Mouse (Mus musculus) cerebellum, postnatal 10 days (tissue): ENCODE data around the gene Tctn1.
"Not testable (repeated sequence)": the region's sequence is repeated elsewhere in the genome, so short reads cannot be mapped to it uniquely, and the experiment has no call there.

Experiments used
- DNase-seq, 2 experiments: peaks; one replicate each; pipeline ENCODE4 v3.0.0; 2021; ENCODE audit warnings: mixed read lengths in 2 of 2

Tctn1 gene

DNA sequence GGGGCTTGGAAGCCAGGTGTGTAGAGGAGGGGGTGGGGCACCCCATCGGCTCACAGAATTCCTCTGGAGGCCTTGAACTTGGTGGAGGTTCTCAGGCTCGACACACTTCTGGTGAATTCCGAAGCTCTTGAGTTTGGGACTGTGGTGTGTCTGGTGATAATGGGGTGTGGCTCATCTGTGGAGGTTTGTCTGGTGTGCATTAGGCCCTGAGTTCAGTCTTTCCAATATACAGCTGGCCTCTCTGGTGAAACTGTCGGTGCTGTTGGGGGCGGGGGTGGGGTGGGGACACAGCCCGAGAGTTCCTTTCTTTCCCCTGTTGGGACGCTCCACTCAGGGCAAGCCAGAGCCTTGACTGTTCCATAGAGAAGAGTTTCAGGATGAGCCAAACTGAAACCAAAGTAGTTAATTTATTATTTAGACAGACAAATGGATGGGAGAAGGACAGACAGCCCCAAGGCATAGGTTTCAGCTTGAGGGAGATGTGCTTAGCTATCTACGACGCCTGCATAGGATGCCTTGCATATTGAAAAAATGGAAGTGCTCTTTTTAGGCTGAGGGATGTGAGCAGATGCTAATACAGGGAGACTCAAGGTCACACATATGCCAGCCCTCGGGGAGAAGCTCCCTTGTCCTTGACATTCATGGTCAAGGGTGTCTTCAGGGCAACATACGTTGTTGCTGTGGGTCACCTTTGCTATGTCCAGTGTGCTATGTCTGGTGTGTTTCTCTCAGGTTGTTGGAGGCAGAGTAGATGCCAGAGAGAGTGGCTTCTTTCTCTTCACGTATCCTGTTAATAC, 46.0 kb downstream of the Tctn1 start:
- DNase-seq: no peak

DNA sequence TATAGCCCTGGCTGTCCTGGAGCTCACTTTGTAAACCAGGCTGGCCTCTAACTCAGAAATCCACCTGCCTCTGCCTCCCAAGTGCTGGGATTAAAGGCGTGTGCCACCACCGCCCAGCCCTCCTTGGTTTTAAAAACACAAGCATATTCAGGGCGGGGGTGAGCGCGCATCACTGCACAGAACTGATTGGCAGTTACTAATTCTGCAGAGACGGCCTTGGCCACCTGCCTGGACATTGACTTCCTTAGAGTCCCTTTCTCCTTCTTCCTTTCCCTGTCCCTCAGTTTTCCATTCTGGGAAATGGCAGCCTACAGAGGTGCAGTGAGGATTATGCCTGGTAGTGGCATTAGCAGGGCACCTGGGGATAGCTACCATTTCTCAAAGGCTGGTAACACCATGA, 46.6 kb downstream of the Tctn1 start:
- DNase-seq: no peak

DNA sequence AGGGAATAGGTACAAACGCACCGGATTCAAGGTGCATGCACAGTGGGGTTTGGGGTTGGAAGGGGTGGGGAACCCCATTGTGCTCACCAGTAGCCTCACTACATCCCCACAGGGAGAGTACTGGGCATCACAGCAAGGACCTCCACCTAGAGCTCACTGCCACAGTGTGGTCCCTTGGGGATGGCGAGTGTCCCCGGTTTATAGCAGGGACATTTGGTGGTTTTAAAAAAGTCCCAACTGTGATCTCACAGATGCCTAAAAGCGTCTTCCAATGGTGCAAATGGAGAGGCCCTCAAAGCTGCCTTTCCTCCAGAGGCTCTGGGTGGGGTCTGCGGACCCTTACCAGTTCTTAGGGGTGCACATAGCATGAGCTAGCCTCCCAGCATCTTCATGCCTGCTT, 50.4 kb downstream of the Tctn1 start:
- no peak for DNase-seq

DNA sequence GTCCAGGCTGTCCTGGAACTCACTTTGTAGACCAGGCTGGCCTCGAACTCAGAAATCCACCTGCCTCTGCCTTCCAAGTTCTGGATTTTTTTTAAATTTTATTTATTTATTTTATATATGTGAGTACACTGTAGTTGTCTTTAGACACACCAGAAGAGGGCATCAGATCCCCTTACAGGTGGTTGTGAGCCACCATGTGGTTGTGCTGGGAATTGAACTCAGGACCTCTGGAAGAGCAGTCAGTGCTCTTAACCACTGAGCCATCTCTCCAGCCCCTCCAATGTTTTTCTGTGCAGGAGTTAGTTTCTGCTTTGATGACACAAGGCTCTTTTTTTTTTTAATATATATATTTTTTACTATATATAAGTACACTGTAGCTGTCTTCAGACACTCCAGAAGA, 51.4 kb downstream of the Tctn1 start:
- not testable (repeated sequence) for DNase-seq

DNA sequence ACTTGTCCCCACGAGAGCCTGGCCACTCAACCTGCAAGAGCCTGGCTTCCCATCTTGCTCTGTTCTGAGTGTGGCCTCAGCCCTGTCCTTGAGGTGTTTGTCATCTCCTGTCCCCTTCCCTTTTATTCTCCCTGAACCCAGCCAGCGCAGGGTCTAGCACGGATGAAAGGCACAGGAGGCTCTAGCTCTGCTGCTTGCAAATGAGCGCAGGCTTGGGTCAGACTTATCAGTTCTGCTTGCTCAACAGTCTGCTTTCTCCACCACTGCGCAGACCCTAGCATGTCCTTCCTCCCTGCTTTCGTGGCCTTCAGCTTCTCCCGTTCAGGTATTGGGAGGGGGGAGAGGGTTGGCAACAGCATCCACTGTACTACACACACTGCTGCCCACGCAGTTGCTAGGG, 52.1 kb downstream of the Tctn1 start:
- no peak for DNase-seq

DNA sequence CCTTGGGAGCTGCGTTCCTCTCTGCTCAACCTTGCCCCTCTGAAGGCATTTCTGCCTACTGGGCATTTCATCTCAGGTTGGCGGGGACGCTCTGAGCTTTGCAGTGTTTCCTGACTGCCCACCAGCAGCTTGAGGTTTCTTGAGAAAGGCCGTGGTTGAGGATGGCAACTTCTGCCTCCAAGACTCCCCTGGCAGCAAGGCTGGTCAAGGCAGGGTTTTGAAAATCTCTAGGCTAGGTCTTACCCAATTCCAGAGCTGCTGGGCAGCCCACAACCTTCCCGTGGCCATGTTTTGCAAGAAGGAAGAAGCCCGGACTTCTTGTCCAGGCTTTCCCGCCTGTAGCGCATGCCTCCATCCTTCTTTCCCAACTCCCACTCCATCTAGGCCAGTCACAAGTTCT, 53.4 kb downstream of the Tctn1 start:
- DNase-seq: no peak

DNA sequence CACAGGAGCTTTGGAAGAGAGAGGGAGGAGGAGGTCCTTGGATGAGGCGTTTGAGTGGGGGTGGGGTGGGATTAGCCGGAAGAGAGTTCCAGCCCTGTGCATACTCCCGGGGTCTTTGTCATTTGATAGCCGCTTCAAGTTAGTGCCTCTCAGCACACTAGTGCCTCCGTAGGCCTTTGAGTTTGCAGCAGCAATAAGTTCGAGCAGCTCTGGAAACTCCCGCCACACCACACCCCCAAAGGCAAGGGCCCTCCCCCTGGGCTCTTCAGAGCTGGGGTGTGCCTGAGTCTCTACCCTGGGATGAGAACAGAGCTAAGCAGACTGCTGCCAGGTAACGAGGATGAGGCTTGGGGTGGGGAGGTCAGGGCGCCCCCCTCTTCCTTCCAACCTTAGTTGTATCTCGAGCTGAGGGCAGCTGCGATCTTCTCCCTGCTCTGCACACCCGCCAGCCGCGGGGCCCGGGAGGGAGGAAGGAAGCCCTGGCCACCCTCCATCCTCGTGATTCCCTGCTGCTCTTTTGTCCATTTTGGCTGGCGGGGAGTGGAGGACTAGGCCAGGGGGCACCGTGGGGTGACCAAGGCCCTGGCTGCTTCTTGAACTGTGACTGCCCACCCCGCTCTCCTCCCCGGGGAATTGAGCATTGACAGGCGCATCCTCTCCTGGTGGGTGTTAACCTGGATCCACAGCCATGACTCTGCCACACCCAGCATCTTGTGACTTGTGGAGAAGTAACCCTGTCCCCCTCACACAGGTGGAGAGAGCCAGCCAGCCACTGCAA, 54.5 kb downstream of the Tctn1 start:
- peak in 1 of 2 experiments; percentile 26 for DNase-seq

DNA sequence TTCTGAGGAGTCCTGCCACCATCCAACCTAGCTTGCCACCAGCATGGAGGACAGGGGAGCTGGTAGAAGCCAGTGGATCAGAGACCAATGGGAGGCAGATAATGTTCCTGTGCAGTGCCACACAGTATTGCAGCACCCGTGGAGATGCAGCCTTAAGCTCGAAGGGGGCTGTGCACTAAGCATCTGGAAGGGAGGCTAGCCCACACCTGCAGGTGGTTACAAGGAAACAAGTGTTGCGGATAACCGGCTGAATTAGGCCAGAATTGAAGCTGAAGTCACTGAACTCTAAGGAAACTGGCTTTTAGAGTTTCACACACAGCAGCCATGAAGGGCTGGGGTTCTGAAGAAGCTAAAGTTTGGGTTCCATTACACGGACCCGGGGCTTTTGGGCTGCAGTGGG, 55.4 kb downstream of the Tctn1 start:
- no peak for DNase-seq

DNA sequence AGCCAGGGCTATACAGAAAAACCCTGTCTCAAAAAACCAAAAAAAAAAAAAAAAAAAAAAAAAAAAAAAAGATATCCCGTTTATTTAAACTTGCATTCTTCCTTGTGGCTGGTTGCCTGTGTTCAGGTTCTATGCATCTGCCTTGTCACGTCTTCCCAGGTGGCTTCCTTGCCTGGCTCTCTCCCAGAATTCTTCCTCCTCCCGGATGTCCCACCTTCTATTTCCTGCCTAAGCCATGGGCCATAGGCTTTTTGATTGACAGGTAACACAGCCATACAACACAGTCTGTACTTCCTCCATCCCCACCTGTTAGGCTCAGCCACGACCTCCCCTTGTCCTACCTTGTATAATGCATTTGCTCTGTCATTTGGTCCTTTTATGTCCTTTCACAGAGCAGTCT, 57.8 kb downstream of the Tctn1 start, which contains the start of gene Hvcn1:
Gene Hvcn1, plus strand, starts transcription at position 330 of the 400 bp plus-strand sequence.
- no peak for DNase-seq

DNA sequence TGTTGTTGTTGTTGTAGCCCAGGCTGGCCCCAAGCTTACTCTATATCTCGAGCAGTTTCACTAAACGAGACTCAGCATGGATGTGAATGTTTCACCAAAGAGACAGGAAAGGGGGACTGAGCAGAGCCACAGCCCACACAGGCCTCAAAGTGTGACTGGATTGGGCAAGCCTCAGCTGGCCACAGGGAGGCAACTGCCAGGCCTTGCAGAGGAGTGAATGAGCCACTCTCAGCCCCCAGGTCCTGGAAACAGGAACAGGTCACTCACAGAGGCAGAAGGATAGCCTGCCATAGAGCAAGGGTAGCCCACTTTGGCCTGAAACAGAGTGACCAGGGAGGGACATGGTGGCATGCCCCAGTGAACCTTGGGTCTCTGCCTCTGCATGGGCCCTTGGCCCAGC, 60.1 kb downstream of the Tctn1 start:
- no peak for DNase-seq

DNA sequence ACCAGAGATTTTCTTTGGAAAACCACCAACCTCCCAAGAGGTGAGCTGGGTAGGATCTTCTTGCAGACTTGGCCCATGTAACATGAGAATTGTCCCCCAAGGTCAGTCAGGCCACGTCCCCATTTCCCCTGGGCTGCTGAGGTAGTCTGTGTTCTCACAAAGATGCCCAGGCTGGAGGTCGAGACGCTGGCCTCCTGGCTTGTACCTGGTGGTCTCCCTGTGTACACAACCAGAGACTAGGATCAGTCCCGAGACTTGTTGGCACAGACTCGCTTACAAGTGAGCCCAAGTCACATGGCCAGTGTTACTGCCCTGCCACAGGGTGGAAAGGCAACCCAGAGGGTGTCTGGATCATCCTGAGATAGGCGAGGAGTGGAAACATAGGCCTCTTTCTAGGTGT, 62.4 kb downstream of the Tctn1 start:
- no peak for DNase-seq

DNA sequence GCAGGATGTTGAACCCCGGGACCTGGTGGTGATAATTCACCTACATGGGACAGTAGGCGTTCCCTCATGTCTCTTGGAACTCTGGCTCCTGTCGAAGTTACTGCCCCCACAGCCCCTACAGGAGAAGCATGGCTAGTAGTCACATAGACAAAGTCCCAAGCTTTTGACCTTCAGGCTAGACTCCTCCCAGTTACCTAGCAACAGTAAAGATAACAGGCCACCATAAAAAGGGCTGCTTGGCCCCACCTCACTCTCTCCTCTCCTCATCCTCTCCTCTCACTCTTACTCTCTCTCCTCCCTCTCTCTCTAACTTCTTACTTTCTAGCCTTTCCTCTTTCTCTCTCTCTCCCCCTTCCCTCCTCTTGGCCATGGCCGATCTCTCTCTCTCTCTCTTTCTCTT, 63.4 kb downstream of the Tctn1 start:
- no peak for DNase-seq

DNA sequence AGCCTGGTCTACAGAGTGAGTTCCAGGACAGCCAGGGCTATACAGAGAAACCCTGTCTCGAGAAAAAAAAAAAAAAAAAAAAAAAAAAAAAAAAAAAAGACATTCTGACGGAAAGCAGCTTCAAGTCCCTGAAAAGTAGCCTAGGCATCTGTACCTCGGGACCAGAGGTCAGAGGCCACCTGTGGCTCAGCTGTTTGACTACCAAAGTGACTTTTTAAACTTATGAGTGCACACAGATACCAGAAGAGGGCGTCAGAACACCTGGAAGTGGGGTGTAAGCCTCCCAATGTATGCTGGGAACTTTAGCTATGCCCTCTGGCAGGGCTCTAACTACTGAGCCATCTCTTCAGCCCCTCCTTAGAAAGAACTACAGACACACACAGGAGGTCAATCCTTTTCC, 71.9 kb downstream of the Tctn1 start:
- no peak for DNase-seq

DNA sequence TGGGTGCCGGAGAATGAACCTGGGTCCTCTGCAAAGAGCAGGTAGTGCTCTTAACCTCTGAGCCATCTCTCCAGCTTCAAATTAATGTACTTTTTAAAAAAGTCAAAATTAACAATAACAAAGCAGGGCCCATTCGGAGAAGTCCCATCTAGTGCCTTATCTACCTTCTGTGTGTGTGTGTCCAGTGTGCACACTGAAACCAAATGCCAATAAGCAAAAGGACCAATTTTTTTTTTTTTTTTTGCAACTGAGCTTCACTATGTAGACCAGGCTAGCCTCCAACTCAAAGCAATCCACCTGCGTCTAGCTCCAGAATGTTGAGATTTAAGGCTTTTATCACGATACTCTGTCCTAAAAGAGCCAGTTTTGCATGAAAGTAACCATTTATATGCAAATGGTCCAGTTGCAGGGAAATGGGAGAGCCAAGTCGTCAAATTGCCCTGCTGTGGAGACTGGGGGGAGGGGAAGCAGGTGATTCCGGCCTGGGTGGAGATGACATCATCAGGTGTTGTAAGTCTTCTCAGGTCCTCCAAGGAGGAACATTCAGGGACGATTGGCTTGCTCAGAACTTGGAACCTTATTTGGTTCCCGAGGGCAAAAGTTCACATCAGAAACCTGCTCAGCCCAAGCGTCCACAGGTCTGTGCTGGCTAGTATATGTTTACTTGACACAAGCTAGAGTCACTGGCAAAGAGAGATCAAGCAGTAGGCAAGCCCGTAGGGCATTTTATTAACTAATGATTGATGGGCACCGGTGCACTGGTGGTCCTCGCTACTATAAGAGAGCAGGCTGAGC, 72.8 kb downstream of the Tctn1 start:
- DNase-seq: no peak

DNA sequence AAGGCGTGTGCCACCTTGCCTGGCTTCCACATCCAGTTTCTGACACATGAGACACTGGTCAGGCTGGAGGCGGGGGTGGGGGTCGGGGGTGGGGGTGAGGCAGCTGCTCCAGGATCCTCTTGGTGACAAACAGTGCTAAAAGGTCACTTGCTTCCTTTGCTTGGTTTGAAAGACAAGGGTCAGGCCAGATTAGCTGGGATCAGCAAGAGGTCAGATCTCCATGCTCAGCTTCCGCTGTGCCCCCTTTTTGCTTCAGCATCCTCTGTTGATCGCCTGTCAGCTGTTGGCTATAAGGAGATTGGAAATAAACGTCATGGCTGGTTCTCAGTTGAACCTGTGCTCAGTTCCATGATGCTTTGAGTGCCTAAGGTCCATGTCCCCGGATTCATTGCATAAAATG, 73.8 kb downstream of the Tctn1 start:
- no peak for DNase-seq

DNA sequence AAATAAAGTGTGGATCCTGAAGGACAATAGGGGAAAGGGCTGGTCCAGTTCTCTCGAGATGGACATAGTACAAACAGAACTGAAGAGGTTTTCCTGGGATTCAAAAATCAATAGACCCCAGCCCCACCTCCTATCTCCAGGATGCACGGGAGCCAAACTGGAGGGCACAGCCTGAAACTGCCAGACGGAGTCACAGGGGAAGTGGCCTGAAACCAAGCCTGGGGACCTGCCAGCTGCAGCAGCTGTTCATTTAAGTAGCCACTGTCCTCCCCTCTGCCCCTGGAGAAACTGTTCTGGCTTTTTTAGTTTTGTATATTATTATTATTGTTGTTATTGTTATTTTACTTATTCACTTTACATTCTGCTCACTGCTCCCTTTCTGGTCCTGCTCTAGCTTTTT, 75.1 kb downstream of the Tctn1 start:
- peak in 1 of 2 experiments; percentile 39 for DNase-seq
